Mouse (Mus musculus) forelimb bud, embryonic 11.5 days (tissue): ENCODE results near the gene Cyb5rl.
A peak's percentile ranks its signal among the peaks of the same experiment; 100 is the strongest.

Source experiments
- DNase-seq: peaks from one replicate; pipeline ENCODE4 v3.0.0-alpha.2; 2012; ENCODE audit warnings: low read depth, low spot score

Cyb5rl gene

GRCm38 (mm10) chr4:107066252-107067124 lies at the start of gene Cyb5rl, which contains the start of gene Mrpl37:
TSS of gene Cyb5rl (plus strand) at chr4:107066988.
TSS of gene Mrpl37 (minus strand) at chr4:107066868.
- peak; percentile 97 for DNase-seq

GRCm38 (mm10) chr4:107017257-107017656 lies 49.5 kb upstream of the Cyb5rl start:
- no peak for DNase-seq

- DNase-seq = no peak
Observed at GRCm38 (mm10) chr4:107018521-107018920, 48.3 kb upstream of the Cyb5rl start.

GRCm38 (mm10) chr4:107019027-107019426 lies 47.8 kb upstream of the Cyb5rl start:
- no peak for DNase-seq

GRCm38 (mm10) chr4:107020287-107021000 lies 46.3 kb upstream of the Cyb5rl start:
- DNase-seq = no peak

GRCm38 (mm10) chr4:107021464-107021863 lies 45.3 kb upstream of the Cyb5rl start:
- no peak for DNase-seq

GRCm38 (mm10) chr4:107024899-107025298 lies 41.9 kb upstream of the Cyb5rl start:
- DNase-seq = no peak

- no peak for DNase-seq
Observed at GRCm38 (mm10) chr4:107025369-107025768, 41.4 kb upstream of the Cyb5rl start.

- DNase-seq = no peak
Observed at GRCm38 (mm10) chr4:107026451-107026850, 40.3 kb upstream of the Cyb5rl start.

- DNase-seq = no peak
Observed at GRCm38 (mm10) chr4:107035689-107036088, 31.1 kb upstream of the Cyb5rl start.

- no peak for DNase-seq
Observed at GRCm38 (mm10) chr4:107036985-107037384, 29.8 kb upstream of the Cyb5rl start.

GRCm38 (mm10) chr4:107038303-107038702 lies 28.5 kb upstream of the Cyb5rl start:
- DNase-seq = no peak

GRCm38 (mm10) chr4:107039270-107039669 lies 27.5 kb upstream of the Cyb5rl start:
- DNase-seq = no peak

GRCm38 (mm10) chr4:107042304-107042703 lies 24.5 kb upstream of the Cyb5rl start:
- no peak for DNase-seq

- DNase-seq = no peak
Observed at GRCm38 (mm10) chr4:107045188-107045587, 21.6 kb upstream of the Cyb5rl start.

GRCm38 (mm10) chr4:107047806-107048205 lies 19.0 kb upstream of the Cyb5rl start:
- DNase-seq = no peak

- no peak for DNase-seq
Observed at GRCm38 (mm10) chr4:107048568-107049162, 18.1 kb upstream of the Cyb5rl start.

GRCm38 (mm10) chr4:107051889-107052288 lies 14.9 kb upstream of the Cyb5rl start:
- no peak for DNase-seq

GRCm38 (mm10) chr4:107052962-107053553 lies 13.7 kb upstream of the Cyb5rl start:
- no peak for DNase-seq

- no peak for DNase-seq
Observed at GRCm38 (mm10) chr4:107056088-107056487, 10.7 kb upstream of the Cyb5rl start.

GRCm38 (mm10) chr4:107058346-107058745 lies 8.4 kb upstream of the Cyb5rl start:
- no peak for DNase-seq

GRCm38 (mm10) chr4:107058781-107059180 lies 8.0 kb upstream of the Cyb5rl start:
- no peak for DNase-seq
